Mouse (Mus musculus) gastrocnemius, postnatal 14 days (tissue): ENCODE results near the gene Acvr1b. TPM values are rescaled to one million over a fixed set of nuclear protein-coding genes. Genes with fewer than 3 reads are reported as not detected.

ENCODE experiments used
- DNase-seq: peaks from one replicate; pipeline ENCODE4 v3.0.0; 2021; ENCODE audit warnings: mixed read lengths
- intact Hi-C: fragments of 180-260 bp; cut with DNase I; formaldehyde crosslinking; loops from one replicate; pipeline ENCODE4 v1.15.1; 2025; ENCODE audit warnings: low total_unique reads
- total RNA-seq, 2 experiments: library from RNA; stranded (reverse); gene quantifications; 2 replicates each; pipeline ENCODE4 v1.2.3; 2021

Acvr1b gene
- total RNA-seq, 2 experiments from 2014 or later: 21.8 to 29.9 TPM

DNA sequence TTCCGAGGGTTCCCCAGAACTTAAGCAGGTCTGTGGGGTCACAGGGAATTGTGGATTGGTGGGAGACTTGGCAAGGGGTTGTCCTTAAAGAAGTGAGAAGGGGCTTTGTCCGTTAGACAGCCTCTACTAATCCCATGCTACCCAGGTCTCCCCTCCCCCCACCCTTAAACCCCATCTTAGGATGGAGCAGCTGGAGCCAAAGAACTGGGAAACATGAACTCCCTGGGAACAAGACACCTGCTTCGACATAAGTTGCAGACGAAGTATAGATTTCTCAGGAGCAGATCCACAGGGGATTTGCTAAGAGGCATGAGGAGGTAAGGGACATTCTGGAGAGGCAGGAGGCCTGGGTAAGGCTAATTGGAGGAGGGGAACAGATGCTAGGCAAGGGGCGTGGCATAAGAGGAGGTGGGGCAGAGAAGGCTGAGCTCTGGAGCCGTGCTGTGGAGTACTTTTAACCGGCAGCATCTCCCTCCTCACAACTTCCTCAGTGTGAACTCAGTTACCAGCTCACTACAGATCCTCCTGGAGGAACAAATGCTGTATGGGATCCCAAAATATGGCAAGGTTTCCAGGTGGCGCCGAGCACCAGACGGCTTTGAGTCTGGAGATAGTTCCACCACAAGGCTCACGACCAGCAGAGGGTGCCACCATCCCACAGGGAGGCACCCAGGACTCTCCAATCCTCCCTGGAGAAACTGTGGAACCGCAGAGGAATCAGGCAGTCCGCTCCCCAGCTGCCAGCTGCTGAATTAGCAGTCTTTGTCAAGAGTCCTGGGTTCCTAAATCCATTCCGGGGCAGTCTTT, 47.6 kb downstream of the Acvr1b start:
- peak; percentile 90 for DNase-seq
- intact Hi-C loops: loop anchor here (5.0 kb wide), 1 partner anchor 66 kb away; no protein-coding TSS in a partner anchor

DNA sequence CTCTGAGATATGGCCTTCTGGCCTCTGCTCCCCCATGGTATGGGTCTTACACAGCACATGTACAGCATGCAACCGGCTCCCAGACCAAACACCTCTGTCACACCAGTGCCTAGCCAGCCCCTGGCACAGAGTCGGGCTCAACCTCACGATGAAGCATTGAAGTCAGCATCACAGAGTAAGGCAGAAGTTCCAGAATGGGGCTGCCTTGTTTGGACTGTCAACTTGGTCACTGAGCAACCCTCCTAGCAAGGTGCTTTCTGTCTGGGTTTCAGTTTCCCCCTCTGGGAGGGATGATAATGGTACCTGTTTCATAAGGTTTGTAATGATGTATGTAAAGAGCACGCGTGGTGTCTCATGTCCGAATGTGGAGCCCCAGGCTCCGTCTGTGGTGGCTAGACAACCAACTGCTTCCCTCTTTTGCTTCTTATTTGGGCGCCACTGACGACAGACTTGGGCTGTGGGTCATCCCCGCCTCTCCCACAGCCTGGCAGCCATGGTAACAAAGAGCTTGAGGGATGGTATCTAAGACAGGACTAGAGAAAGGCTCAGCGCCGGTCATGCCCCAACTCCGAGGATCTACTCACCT, 49.1 kb downstream of the Acvr1b start:
- intact Hi-C loops: loop anchor here (5.0 kb wide), 1 partner anchor 64 kb away; no protein-coding TSS in a partner anchor
- no peak for DNase-seq

DNA sequence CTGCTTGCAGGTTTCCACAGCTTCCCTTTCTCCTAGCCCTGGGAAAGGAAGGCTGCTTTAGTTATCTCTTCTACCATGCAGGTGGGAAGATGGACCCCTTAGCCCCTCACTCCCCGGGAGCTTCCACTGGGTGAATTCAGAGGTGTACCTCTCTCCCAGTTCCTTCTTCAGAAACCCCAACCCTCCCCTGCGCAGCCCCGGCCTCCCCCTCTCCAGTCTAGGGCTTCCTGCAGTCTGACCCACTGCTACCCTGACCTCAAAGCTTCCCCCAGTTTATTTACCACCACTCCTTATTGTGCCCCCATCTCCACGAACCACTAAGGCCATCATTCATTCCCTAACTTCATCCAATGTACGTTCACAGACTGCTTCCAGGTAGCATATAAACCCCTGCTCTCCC, 49.7 kb downstream of the Acvr1b start:
- DNase-seq: no peak
- intact Hi-C loops: loop anchor here (5.0 kb wide), 1 partner anchor 64 kb away; no protein-coding TSS in a partner anchor

DNA sequence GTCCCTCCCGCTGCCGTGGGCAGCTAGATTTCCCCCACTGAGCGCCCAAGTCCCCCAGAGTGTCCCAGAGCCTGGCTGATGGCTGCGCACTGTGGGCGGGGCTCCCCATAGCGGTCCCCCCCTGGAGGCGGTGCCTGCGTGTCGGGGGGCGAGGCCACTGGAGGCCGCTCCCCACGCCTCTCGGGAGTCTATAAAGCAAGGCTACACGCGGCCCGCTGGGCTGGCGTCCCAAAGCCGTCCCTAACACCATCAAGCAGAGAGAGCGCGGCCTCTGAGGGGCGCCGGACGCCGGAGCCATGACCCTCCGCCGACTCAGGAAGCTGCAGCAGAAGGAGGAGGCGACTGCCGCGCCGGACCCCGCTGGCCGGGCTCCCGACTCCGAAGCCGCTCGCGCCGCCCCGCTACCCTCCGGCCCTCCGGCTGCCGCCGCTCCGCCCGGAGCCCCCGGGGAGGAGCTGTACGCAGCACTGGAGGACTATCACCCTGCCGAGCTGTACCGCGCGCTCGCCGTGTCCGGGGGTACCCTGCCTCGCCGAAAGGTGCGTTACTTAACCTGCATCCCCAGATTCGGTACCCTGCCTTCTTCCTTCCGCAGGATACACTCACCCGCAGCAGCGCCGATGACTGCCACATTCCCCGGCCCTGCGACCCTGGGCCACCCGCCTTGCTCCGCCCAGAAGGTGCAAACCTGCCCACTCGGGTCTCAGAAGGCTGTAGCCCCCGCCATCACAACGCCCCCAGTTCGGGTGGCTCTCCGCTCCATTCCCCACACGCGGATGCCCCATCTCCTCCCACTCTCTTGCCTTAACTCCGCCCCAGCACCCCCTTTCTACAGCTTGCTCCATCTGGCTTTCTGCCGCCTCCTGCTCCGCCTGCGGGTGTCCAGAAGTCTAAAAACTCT, 50.4 kb downstream of the Acvr1b start, which contains the start of gene Grasp:
Gene Grasp (plus strand): TSS at position 183 of the 901 bp plus-strand sequence.
- DNase-seq: peak; percentile 92
- intact Hi-C loops: loop anchor here (5.0 kb wide), 1 partner anchor 63 kb away; no protein-coding TSS in a partner anchor

DNA sequence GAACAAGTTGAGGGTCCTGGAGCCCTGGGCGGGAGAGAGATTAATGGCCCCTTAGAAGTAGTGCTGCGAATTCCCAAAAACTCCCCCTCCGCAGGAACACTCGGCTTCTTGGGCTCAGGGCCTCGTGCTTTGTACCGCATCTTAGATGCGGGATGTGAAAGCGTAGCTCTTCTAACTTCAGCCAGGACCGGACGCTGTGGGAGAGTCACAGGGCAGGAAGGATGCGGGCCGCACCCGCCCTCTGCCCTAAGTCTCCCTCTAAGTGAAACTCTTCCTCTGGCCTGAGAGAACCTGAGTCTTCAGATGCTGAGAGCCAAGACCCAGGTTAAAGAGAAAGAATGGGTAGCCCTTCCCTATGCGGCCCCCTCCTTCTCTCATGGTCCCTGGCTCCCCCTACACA, 51.1 kb downstream of the Acvr1b start:
- intact Hi-C loops: loop anchor here (5.0 kb wide), 1 partner anchor 62 kb away; no protein-coding TSS in a partner anchor
- DNase-seq: no peak

DNA sequence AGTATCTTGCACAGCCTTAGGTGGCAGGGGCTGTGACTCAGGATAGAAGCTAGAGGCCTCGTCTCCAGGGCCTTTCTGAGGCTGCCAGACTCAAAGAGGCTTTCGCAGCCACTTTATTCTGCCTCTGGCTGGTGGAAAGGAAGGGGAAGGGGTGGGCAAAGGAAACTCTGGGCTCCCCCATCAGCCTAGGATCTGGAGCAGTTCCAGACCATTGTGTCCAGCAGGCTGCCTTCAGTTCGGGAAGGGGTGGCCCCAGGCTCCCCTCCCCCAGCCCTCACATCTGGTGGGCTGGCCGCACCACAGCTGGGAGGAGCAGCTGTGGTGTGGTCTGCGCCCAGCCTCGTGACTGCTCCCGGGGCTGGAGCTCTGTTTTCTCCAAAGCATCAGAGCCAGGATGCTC, 54.1 kb downstream of the Acvr1b start:
- intact Hi-C loops: no loop called here
- DNase-seq: peak; percentile 78

DNA sequence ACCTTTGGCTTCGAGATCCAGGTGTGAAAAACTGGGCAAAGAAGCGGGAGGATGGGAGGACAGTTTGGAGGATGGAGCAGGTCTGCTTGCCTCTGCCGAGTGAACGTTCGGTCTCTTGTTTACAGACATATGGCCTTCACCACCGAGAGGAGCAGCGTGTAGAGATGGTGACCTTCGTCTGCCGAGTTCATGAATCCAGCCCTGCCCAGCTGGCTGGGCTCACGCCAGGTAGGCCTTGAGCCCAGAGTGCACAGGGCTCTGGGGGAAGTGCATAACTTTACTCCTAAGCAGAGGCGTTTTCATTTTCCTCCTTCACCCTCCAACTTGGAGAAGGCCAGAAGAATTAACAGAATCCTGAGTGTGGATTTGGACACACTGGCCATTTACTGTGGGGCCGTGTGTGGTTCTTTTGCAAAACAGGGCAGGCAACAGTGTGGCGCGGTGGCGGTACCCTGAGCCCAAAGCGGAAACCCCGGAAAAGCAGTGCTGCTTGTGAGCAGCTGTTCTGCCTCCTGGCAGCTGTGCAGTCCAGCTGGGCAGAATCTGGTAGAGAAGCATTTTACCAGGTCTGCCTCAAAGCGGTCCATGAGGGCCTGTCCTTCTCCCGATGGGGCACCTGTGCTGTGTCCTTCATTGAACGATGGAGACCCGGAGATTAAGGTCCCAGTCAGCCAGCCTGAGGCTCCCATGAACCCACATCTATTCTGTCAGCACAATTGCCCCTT, 55.2 kb downstream of the Acvr1b start:
- DNase-seq: peak; percentile 80

DNA sequence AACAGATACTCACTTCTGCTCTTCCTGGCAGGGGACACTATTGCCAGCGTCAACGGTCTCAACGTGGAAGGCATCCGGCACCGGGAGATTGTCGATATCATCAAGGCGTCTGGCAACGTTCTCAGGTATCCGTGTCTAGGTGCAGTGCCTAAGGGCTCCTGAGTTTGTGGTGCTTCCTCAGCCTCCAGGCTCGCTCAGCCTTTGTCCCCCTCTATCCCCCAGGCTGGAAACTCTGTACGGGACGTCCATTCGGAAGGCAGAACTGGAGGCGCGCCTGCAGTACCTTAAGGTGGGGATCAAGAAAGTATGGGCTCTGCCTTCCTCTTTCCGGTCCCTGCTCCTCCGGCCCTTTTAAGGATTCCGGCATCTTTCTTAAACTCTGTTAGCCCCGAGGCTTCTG, 56.6 kb downstream of the Acvr1b start:
- DNase-seq: no peak
- intact Hi-C loops: no loop called here

More for the DNA sequence above, 55.2 kb downstream of the Acvr1b start:
- intact Hi-C loops: no loop called here

DNA sequence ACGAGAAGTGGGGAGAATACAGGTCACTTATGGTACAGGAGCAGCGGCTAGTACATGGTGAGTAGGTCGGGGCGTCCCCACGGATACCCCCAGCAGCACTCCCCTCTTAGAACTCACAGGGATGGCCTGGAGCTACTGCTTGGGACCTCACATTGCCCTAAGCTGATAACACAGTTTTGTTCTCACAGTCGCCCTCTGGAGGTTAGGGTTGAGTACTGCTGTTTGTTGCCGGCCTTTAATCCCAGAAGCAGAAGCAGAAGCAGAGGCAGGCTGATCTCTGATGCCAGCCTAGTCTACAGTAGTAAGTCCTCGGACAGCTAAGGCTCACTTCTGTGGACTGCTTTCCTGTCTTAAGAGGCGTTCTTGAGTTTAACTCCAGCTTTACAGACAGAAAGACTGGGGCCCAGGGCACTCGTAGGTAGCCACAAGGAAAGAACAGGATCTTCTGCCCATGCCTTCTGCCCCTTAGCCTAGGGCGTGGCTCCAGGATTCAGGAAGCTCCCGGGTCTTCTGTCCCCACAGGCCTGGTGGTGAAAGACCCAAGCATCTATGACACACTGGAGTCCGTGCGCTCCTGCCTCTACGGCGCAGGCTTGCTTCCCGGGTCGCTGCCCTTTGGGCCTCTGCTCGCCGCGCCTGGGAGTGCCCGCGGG, 57.3 kb downstream of the Acvr1b start:
- intact Hi-C loops: no loop called here
- no peak for DNase-seq

DNA sequence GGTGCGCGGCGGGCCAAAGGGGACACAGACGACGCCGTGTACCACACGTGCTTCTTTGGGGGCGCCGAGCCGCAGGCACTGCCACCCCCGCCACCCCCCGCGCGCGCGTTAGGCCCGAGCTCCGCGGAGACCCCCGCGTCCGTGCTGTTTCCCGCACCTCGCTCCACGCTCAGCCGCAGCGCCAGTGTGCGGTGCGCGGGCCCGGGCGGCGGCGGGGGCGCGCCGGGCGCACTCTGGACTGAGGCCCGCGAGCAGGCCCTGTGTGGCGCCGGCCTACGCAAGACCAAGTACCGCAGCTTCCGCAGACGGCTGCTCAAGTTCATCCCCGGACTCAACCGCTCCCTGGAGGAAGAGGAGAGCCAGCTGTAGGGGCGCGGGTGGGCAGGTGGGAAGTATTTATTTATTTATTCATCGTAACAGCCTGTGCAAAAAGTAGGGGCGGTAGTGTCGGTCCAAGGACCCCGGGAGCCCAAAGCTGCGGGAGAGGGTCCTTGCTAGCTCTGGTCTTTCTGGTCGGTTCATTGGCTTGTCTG, 57.8 kb downstream of the Acvr1b start:
- intact Hi-C loops: no loop called here

DNA sequence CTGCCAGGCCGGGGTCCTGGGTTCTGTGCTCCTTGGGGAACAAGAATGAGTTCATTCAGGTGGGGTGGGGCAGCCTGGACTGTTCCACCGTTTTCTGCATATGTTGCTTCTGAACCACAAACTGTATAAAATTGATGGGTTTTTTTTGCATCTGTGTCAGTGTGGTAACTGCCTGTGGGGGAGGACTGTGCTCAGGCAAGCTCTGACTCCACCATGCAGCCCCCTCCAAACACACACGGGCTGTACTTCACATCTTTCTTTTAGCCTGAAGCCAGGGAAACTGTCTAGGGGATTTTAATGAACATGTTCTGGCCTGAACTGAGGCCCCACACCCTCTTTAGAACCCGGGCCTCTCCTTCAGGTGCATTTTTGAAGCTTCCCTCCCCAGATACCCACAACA, 58.7 kb downstream of the Acvr1b start:
- DNase-seq: no peak
- intact Hi-C loops: no loop called here

More for the DNA sequence above, 57.8 kb downstream of the Acvr1b start:
- no peak for DNase-seq

DNA sequence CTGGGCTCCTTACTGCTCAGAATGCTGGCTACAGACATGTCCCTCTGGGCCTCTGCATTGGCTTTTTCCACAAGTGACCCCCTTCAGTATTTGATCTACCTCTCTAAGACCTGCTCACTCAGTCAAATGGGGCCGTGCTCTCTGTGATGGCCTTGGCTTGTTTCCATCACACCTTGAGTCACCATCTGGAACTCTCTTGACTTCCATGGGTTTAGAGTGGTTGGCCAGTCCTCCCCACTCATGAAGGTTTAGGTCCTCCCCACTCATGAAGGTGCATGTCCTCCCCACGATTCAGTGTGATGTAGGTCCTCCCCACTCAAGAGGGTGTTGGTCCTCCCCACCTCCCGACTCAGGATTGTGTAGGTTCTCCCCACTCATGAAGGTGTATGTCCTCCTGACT, 59.3 kb downstream of the Acvr1b start:
- intact Hi-C loops: no loop called here
- DNase-seq: no peak

DNA sequence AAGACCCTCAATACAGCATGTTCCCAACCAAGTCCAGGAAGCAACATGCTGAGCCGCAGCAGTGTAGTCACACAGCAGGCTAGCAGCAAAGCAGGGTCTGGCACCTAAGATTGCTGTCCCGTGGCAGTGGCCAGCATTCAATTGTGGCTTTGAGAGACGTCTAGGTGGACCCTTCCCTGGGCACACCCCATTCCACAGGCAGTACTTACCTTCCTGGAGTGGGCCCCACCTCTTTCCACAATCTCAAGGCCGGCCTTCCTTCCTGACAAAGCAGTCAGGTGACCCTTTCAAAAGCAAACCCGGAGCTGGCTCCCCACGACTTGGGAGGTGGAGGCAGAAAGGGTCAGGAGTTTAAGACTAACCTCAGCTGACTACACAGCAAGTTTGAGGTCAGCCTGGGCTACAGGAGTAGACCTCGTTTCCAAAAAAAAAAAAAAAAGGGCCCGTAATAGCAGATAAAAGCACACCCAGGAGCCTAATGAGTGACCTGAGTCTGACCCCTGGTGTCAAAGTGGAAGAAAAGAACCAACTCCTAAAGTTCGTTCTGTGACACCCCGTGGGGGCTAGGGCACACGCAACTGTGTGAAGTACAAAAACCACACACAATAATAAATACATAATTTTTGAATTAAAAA, 59.9 kb downstream of the Acvr1b start:
- intact Hi-C loops: no loop called here
- DNase-seq: no peak

DNA sequence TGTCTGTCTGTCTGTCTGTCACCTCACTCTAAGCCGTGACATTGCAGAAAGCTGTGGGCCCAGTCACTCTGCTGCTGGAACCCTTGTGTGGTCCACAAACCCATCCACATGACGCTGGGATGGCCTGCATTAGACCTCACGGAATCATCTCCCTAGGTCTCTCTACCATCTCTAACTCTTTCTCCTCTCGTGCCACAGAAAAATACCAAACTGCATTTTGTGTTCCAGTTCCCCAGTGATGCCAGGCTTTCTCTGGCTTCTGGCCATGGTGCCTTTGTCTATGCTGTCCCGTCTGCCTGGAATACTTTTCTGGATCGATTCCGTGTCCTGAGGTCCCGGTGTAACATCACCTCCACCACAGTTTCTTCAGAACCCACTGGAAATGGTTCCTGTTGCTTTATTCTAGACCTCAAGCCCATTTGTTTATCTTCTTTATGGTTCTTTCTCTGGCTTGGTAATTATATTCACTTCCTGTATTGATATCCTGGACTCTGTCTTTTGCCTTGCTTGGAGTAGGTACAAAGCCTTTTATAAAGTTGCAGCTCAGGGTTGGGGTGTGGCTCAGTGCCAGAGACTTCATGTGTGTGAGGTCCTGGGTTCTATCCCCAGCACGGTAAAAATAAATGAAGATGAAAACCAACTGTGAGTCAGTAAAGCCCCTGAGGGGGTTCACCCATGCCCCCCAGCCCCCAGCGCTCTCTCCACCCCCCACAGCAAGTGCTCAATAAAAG, 60.9 kb downstream of the Acvr1b start:
- DNase-seq: no peak
- intact Hi-C loops: no loop called here

DNA sequence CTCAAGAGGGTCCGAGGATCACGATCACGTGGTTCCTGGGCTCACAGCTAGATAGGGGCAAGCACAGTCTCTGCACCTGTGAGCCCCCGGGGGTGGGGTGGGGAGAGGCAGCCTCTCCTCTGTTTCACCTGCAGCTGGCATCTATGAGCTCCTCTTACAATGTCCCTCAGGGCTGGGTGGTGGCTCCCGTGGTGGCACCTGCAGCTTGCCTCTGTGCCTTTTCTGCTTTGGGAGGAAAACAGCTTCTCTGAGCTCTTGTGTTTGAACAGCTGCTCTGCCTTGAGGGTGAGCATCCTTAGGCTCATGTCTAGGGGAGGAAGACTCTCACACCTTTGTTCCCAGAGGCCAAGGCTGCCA, 61.5 kb downstream of the Acvr1b start:
- DNase-seq: no peak
- intact Hi-C loops: no loop called here

DNA sequence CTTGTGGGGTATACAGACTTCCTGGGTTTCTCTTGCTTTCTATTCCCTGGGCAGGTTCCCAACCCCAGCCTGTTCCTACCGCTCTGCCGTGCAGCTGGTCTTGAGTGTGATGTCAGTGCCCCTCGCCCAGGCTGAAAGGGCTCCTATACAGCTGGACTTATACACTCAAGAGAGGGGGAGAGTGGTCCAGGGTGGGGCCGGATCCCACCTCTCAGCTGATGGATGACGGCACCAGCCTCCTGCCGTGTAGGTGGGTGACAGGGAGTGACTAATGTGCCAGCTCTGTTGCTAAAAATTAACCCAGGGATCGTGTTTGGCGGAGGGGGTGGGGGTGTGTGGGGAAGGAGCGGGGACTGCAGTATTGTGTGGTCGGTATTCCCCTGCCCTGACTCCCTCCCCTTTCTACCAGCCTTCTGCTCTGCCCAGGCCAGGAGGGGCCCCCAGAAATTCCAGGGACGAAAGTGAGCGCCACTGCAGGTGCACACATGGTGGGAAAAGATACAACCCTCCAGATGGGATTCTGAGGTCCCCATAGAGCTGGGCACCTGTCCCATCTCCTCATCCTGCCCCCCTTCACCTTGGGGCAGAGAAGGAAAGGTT, 62.0 kb downstream of the Acvr1b start:
- intact Hi-C loops: no loop called here
- no peak for DNase-seq

DNA sequence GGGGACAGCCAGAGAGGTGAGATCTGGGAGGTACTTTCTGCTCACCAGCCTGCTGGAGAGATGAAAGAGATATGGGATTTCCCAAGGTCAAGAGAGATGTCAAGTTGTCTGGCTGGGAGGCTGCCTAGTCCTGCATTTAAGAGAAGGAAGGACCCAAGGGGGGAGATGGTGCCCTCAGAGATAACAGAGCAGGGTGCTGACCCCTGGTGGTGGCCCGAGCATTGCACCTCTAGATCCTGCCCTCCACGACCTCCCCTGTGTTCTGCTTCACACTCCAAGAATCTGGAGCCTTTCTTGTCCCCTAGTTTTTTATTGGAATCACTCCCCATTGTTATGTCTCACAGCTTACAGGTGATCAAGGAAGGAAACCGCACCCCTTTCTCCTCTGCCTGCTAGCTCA, 63.0 kb downstream of the Acvr1b start:
- intact Hi-C loops: no loop called here
- DNase-seq: peak; percentile 78
